Mouse (Mus musculus): Measurements from ENCODE around the gene Zfp606.

- TF ChIP-seq CTCF (IDR thresholded peaks at IDR 0.05) (no peak), EP300 (IDR thresholded peaks at IDR 0.05) (no peak)
Measured at GRCm38 (mm10) chr7:12483771-12484170, 5.7 kb downstream of the Zfp606 start.

Data from lung, postnatal 0 days (tissue).